Mouse (Mus musculus) adrenal gland, adult 8-10 months (tissue): ENCODE data around the gene Dnah2. TPM values are rescaled to one million over a fixed set of nuclear protein-coding genes. Genes with fewer than 3 reads are reported as not detected.

Experiments used
- DNase-seq: peaks from one replicate; pipeline ENCODE4 v3.0.0; 2022
- total RNA-seq, 4 experiments: library from RNA; stranded (reverse); gene quantifications; 2 replicates each; pipeline ENCODE4 v1.2.4; 2022

Dnah2 gene
- total RNA-seq, 4 experiments from 2014 or later, result 0.14 to 1.0 (median 0.70) TPM

DNA sequence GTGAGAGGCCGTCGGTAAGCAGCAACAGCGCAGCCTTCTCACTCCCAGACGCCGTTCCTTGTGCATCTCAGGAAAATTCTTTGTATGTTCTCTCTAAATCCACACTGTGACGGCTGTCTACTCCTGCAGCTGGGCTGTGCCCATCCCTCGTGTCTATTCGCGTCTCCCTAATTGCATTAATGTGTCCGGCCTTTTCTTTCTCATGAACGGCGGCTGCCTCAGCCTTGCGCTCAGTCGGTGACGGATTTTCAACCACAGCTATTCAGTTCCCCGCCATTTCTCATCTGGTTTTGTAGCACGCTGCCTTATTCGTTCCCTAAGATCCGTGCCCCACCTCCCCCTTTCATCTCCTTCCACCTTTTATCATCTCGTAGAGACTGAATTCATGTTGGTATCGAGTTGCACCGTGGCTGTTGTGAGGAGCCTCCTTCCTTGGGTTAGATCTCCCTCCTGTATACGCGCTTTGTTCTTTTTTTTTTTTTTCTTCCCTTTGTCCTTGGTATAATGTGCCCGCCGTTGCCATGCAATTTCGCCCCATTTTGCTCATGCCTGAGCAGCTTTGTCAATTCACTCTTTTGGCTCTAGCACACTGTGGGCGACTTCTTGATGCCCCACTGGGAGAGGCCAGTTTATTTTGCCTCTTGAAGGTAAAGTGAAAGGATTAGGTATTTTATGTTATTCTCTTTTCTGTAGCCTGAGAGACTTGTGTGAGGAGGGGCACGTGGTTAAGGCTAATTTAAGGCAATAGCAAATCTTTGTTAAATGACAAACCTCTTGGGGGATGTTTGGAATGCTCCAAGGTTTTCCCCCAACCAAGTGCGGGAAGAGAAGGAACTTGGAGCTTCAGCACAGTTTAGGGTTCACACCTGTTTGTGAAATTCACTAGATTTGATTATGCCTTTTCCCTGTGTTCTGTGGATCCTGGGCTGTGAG, 21.5 kb downstream of the Dnah2 start:
- DNase-seq, result no peak

GRCm38 (mm10) chr11:69526631-69527030, 22.3 kb downstream of the Dnah2 start:
- DNase-seq, result no peak

DNA sequence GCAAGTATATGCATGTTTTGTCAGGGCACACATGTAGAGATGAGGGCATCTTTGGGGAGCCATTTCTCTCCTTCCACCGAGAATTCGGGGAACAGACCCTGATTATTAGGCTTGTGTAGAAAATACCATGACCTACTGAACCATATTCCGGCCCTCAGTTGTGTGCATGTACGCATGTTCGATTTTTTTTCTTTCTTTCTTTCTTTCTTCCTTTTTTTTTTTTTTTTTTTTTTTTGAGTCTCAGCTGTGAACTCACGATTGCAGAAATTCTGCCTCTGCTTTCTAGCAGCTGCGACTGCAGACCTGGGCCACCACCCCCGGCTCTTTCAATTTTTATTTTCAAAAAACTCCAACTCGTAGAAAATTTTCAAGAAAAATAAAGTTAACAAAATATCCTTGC, 23.2 kb downstream of the Dnah2 start:
- no peak for DNase-seq

GRCm38 (mm10) chr11:69523651-69524050, 25.3 kb downstream of the Dnah2 start:
- DNase-seq, result no peak

GRCm38 (mm10) chr11:69521526-69522149, 27.3 kb downstream of the Dnah2 start:
- DNase-seq, result no peak

GRCm38 (mm10) chr11:69519976-69520375, 28.9 kb downstream of the Dnah2 start:
- no peak for DNase-seq

GRCm38 (mm10) chr11:69516661-69517060, 32.2 kb downstream of the Dnah2 start:
- no peak for DNase-seq

GRCm38 (mm10) chr11:69516151-69516640, 32.7 kb downstream of the Dnah2 start:
- no peak for DNase-seq

- peak; percentile 14 for DNase-seq
Measured at GRCm38 (mm10) chr11:69513840-69514239, 35.1 kb downstream of the Dnah2 start.

GRCm38 (mm10) chr11:69510796-69511496, 38.0 kb downstream of the Dnah2 start:
- DNase-seq, result peak; percentile 12

DNA sequence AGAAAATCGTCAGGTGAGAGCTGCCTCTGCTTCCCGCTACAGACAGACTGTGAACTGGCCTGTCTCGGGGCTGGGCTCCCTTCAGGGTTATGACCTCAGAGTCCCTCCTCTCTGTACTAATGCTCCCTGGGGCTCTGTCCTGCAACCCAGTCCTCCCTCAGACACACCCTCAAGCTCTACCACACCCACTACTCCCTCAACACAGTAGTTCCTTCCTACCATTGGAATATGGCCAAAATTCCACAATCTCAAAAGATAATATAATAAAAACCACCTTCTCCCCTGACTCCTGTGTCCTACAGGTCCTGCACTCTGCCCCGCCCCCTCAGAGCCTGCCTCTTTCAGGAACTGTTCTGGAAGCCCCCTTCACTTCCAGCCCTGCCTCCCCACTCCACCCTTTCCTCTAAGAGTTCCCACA, 45.0 kb downstream of the Dnah2 start:
- DNase-seq, result no peak

- DNase-seq, result no peak
Measured at GRCm38 (mm10) chr11:69501555-69501954, 47.4 kb downstream of the Dnah2 start.

- no peak for DNase-seq
Measured at GRCm38 (mm10) chr11:69499140-69499539, 49.8 kb downstream of the Dnah2 start.

- no peak for DNase-seq
Measured at GRCm38 (mm10) chr11:69491711-69492110, 57.2 kb downstream of the Dnah2 start.

DNA sequence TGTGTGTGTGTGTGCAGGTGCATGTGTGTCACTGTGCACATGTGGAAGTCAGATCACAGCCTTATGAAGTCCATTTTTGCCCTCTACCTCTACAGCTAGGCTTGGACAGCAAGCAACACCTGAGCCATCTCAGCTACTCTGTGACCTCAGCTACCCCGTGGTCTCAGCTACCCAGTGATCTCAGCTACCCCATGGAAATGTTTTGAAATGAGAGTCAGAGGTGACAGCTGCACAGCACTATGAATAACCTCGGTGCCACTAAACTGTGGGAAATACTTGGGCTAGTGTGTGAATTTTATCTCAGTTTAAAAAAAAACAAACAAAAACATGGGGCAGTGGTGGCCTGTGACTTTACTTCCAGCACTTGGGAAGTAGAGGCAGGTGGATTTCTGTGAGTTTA, 58.0 kb downstream of the Dnah2 start:
- no peak for DNase-seq

GRCm38 (mm10) chr11:69487474-69487873, 61.4 kb downstream of the Dnah2 start:
- no peak for DNase-seq

DNA sequence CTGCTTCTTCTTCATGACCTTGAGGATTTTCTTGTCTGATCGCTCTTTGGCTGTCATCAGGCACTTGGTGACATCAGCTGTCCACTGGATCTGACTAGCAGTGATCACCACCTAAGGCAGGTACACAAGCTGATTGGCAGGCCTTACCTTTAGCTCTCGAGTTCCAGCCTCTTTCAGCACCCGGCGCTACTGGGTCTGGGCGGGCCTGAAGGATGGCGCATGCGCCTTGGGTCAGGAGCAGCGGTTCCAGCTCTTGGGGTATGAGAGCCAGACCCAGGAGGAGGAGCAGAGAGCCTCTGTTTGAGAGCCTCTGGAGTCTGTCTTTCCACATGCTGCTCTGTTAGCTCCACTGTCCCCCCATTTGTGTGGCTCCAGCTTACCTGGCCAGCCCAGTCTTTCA, 71.3 kb downstream of the Dnah2 start:
- DNase-seq, result no peak

DNA sequence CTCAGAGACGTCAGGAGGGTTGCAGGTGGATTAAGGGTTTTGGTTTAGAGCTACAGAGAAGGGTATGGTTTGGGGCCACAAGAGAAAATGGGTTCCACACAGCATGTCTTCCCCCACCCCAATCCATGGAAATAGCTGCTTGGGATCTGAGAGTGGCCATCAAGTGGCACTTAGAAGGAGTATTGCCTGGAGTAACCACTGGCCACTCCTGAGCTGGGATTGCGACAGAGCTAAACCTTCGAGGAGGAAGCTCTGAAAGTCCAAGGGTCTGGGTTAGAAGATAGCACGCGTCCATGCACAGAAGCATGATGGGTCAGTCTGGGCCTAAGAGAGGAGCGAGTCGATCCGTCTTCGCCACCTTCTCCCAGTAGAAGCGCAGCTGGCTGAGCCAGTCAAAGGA, 72.1 kb downstream of the Dnah2 start:
- DNase-seq, result no peak

GRCm38 (mm10) chr11:69474737-69475136, 74.2 kb downstream of the Dnah2 start:
- no peak for DNase-seq

DNA sequence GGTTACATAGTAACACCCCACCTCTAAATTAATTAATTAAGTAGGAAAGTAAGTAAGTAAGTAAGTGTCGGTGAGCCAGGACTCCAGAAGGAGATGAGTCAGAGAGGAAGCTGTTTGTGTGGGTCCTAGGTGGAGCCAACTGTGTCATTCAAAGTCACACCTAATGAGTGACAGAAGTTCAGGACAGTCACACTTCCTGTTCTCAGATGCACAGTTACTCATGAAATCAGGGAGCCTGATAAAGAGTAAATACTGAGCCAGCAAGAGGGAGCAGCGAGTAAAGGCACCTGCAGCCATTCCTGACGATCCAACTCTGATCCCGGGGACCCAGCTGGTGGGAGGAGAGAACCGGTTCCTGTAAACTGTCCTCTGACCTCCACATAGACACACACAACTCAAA, 76.2 kb downstream of the Dnah2 start:
- DNase-seq, result no peak

- no peak for DNase-seq
Measured at GRCm38 (mm10) chr11:69471491-69471890, 77.4 kb downstream of the Dnah2 start.

DNA sequence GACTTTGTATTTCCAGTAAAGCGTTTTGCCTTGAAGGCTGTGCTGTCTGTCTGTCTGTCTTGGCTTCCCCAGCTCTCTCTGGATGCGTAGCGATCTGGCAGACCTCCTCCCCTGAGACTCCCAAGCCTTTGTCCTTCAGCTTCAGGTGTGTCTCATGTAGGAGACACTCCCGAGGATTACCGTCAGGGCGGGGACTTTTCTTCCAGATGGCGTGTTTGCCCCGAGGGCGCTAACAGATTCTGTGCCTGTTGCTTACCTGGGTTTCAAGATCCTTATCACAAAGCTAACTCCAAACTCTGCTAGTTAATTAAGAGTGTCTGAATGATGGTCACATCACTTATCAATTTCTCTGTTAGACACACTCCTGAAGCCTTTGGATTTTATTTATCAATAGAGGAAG, 79.6 kb downstream of the Dnah2 start:
- DNase-seq, result no peak

DNA sequence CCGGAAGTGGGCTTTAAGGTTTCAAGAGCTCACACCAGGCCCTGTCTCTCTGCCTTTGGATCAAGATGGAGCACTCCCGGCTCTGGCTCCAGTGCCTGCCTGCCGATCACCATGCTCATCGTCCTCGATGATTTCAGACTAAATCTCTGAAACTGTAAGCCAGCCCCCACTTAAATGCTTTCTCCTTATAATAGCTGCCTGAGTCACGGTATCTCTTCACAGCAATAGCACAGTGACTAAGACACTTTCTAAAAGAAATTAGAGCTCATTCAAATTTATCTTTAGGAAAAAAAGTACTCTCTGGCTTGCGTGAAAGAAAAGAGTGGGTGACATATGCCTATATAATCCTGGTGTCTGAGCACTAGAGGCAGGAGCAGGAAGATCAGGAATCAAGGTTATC, 84.9 kb downstream of the Dnah2 start:
- no peak for DNase-seq
